Mouse (Mus musculus) T-cell, adult 2 months (primary cell): Measurements from ENCODE around the gene Optc.

Source experiments
- DNase-seq: peaks from one replicate; pipeline ENCODE4 v3.0.0; 2022; ENCODE audit warnings: low spot score

Optc gene

DNA sequence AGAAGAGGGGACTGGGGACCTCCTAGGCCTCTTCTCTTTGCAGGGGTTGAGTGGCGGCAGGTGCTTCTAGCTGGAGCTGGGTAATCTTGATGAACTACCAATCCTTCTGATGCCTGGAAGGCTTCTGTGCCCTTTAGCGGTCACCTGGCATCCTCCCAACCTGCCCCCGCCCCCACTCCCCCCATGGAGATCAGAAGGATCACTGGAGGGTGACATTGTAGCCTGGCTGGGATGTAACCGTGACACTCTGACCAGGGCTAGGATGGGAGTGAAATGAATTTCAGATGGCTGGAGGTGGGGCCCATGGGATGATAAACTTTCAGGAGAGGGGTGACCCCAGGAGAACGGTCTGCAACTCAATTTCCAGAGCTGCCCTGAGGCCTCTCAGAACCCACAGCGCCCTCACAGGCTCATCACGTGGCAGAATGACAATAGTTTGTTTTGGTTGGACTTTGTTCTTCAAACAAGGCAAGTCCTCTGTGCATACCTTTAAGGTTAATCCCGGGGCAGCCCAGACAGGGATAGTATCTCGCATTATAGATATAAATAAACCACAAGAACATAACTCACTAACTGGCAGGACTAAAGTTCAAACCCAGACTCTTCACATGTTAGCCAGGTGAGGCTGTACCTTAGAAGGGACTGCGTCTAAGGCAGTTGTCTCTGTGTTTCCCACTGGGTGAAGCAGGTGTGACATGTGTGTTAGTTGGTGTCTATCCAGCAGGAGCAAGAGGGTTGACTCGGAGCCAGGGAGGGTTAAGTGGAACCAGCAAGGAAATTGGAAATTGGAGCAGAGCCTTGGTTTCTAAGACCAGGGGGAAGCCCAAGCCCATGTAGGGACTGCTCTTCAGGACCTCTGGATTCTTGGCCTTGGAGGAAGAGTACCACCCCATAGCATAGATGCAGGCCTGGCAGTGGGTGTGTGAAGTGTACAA, 25.2 kb downstream of the Optc start:
- DNase-seq: no peak

DNA sequence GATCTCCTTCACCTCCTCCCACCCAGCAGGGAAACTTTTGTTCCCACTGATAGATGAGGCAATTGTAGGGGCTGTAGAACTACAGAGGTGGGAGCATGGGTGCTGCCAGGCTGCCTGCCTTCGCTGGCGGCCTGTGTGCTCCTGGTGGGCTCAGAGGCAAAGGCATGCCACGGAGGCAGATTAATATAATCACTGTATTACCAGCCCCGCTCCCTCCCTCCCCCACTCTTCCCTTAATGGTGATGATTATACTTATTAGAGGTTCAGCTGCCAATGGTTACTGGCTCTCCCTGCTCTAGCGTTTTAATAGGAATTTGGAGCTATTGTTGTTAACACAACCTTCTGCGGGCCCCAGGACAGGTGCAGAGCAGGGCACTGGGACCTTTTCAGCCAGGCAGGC, 26.0 kb downstream of the Optc start:
- DNase-seq: no peak

DNA sequence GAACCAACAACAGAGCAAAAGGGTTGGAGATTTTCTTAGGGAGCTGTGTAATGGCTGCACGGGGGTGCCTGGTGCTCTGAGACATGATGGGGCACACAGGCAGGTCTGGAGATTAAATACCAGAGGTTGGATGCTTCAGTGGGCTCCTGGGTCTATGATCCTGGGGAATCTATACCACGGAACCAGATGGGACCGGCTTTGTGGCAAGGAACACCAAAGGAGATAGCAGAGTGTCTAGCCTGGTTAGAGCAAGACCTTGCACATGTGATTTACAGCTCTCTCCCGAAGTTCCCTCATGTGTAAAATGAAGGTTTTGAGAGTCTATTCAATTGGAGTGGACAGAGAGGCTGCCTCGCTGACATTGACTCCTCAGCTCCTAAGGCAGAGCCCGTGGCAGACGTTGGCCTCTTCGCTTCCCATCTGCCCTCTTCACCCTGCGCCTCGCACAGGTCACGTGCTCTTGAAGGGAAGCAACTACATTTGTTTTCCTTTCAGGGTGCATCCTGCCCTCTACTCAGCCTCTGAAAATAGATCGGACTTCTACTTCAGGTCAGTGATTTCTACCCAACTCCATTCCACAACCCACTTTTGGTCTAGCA, 28.9 kb downstream of the Optc start:
- no peak for DNase-seq

DNA sequence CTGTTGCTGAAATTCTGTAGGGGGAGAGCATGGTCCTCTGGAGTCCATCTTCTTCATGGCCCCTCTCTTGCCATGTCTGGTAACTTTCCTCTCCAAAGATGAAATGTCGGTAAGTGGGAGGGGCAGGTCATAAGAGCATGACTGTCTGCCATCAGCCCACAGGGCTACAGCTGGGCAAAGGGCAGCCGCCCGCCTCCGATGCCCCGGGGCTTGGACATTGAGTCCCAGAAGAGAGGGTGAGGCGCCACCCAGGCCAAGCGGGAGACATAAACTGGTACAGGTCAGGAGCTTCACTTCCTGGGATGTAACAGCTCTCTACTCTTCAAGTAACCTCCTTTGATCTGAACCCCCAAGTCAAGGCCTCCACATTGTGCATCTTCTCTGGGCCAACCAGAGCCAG, 30.9 kb downstream of the Optc start:
- DNase-seq: no peak

DNA sequence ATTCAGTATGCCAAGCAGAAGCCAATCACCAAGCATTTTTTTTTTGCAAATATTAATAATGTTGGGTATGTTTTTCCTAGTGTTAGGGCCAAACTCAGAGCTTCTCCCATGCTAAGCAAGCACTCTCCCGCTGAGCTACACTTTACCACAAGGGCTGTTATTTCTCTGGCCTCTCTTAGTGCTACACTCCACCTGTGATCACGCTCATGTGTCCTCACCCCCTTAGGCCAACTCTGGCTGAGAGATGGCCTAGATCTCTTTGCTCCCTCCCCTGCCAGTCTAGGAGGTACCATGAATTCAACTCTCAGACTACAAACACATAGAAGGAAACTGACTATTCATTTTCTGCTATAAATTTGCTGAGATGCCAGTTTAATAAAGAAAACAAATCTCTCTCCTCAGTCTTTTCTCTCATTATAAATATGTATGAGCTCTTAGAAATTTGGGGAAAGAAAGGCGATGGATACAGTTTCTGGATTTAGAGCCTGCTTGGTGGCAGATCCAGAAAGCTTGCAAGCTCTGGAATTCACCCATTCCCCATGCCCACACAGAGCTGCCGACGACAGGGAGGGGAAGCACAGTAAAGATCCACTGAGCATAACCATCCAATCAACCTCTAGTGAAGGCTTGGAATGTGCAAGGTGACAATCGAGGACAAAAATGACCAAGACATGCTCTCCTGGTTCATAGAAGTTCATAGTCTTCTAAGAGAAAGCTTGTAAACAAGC, 34.5 kb downstream of the Optc start:
- no peak for DNase-seq

DNA sequence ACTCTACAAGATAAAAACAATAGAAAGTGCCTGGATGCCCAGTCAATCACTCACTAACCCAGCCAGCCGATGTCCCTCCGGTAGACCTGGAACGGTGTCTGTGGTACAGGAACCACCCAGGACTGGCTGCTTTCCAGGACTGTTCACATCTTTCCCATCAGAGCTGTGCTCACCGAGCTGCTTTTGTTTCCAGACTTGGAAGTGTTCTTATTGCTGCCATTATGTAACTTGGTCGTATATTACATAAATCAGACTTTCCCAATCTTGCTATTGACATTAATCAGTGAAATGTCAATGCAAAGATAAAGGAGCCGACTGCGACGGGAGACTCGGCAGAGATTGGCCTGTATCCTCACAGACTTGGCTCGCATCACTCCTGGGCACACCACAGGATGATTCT, 36.6 kb downstream of the Optc start:
- no peak for DNase-seq

DNA sequence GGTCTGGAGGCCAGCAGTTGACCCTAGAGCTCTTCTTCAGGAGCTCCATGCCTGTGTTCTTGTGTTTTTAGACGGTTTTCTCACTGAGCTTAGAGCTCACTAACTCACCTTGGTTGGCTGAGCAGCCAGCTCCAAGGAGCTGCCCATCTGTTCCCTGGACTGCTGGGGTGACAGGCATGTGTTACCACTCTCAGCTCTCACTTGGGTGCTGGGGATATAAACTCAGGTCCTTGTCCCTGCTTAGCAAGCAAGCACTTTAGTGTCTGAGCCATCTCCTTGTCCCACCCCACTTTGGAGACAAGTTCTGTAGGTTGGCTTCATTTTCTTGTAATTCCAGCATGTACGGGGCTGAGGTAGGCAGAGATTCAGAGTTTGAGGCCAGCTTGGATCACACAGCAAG, 38.6 kb downstream of the Optc start:
- DNase-seq: no peak

DNA sequence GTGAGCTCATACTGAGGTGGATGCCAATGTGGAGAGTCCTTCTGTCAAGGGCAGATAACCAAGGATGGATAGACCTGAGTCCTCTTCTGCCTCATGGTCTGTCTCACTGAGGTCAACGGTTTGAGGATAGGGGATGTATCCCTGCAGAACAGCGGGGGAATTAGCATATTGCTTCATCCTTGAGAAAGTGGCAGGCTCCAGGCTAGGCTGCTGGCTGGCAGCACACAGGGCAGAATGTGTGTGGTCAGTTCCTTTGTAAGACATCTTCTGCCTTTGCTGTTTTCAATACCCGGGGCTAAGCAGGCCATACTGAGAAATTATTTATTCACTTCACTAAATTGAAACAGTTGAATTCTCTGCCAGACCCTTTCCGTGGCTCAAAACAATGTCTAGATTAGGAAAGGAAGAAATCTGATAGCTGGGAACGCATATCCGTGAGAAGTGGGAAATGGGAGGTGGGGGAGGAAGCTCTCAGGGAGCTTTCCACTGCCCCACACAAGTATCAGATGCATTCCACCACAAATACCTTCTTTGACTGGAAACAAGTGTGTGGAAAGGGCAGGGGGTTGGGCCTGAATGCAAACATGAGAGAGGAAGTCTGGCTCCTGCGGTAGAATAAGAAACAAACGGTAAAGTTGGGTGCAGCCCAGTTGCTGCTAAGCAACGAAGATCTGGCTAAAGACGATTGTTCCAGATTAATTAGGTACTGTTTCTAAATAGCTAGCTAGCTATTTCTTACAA, 44.4 kb downstream of the Optc start:
- DNase-seq: no peak

DNA sequence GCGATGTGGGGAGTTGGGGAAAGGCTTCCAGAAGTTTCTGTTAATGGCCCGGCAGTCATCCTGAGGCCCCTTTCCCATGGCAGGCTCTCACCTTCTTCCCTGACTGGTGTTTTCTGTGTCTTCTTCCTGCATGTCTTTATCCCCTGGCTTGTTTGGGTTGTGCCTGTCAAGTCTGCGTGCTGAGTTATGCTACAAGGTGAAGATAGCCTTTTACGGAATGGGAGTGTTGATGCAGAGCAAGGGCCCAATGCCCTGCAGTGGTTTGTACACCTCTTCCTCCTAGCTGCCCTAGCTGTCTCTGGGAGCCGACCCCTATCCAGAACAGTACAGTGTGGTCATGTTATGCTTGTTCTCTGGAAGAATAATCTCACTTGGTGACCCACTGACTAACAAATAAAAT, 46.8 kb downstream of the Optc start:
- no peak for DNase-seq

DNA sequence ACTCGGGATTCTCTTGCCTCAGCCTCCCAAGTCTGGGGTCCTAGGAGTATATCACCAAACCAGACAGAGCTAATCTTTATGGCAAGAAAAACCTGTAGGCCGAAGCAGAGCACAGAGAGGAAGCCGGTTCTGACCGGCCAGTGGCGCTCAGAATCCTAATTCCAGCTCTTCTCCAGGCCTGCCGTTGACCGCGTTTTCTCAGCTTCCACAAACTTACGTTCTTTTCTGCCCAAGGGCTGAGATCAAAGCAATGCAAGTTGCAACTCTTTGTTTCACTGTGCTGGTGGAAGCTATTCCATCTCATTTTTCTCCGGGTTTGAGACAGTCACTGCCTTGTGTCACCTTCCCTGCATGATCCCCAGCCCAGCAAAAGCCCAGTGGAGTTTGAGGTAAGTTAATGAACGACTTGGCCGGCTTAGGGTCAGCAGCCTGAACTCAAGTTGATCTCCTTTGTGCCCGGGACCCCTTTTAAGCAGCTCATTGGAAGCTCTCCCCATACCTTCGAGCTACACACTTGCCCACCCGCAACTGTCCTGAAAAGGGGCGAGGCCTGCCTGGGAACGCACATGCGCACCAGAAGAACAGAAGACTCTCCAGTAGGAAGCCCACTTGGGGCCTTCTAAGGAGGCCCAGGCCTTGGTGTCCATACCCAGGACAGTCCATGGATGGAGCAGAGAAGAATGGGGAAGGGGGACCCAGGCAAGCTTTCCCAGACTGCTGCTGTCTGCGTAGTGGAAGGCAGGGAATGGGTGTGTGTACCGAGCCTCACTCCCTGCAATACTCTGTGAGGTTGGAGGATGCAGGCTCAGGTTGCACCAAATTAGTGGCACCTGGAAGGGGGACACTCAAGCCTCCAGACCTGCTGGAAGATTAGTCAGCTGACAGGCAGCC, 47.7 kb downstream of the Optc start:
- no peak for DNase-seq

DNA sequence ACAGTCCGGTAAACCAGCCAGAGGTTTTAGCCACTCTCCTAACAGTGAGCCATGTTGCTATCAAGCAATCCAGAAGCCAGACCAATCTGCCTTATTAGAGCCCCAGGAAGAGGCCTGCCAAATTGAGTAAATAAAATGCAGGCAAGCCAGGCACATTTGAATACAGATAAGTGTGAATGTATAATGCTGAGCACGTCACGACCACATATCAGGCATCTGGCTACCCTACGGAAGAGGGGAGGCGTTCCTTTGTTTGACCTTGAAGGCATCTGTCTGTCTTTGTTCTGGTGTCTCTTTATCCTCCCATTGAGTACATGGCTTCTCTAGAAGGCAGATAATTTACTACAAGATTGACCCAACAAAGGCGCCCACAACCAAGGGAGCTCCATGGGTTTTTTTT, 48.5 kb downstream of the Optc start:
- DNase-seq: no peak

DNA sequence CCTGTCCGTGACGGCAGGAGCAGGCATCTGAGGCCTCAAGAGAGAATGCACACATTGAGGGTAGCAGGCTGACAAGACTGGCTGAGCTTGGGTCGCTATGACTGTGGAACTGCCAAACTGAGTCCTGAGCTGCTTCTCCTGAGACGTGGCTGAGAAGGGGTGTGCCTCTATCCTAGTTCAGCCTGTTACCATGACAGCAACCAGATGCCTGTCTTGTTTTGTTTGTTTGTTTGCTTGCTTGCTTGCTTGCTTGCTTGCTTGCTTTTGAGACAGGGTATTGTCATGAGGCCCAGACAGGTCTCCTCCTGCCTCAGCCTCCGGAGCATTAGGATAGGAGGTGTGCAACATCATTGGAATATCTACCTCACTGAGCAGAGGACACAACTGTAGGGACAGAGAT, 50.0 kb downstream of the Optc start:
- no peak for DNase-seq

DNA sequence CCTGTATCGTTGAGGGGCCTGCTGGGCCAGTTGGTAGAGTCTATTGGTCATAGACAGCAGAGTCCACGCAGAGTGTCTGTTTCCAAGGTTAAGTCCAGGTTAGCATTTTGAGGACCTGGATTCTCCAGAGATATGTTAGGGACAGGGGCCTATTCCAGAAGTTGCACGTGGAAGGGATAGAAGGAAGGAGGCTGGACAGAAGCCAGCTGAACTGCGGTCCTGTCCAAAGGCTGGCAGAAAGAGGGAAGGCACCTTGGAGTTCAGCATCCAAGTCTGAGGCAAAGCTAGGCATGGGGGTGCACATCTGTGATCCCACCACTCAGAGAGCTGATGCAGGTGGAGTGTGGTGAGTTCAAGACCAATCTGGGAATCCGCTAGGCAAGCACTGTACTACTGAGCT, 50.6 kb downstream of the Optc start:
- no peak for DNase-seq

DNA sequence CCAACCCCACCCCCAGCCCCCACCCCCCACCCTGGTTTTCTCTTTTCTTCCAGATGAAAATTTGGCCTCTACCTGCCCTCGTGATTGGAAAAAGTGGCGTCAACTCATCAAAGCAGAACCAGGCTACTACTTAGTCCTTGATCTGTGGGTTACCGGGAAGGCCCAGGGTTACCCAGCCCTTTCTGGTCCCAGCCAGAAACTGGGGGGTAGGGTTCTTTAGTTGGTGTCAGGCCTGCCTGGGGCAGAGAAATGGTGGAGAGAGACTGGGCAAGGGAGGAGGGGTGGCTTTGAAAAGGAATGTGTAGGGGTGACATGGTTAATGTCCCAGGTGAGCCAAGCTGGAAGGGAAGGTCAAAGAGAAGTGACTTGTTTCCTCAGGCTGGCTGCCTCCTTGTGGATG, 51.1 kb downstream of the Optc start:
- no peak for DNase-seq

DNA sequence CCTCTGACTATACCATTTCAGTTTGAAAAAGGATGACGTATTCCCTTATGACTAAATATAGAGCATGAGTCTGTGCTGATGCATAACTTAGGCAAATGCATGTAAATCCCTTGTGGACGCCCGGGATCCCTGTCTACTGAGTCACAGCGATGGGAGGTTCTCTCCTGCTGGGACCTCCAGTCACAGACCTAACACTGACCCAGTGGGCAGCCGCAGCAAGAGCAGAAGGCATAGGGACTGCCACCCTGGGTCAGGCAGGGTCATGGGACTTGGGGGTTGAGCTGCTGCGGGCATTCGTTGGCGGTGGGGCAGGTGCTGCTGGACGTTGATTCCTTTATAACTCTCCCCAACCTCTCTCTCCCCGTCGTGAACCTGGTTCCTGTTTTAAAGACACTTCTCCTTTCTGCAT, 51.7 kb downstream of the Optc start:
- no peak for DNase-seq

DNA sequence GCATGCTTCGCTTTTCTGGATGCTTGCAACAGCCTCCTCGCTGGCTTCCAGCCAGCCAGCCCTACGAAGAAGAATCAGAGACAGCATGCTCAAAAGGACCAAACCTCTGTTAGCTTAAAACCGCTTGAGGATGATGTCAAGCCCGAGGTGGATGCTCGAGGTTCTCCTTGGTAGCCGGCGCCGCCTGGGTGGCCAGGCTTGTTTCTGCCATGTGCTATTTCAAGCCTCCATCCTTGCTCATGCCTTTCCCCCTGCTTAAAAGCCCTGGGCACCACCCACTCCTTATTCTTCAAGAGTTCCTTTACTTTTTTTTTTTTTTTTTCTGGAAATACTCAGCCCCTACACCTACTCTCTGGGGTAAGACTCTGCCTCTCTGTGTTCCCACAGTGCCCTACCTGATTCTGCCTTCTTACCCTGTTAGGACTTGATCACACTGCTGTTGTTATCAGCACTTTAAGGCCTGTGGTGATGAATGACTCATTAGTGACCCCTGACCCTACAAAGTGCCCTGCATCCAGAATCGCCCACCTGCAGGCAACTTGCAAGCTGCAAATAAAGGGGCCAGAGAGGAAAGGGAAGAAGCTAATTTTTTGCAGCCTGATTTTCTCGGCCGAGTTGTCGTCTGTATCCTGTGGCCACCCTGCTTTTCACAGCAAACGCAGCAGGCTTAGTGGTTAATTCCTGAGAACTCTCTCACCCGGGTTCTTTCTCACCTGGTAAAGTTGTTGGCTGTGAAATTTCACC, 52.4 kb downstream of the Optc start:
- no peak for DNase-seq

DNA sequence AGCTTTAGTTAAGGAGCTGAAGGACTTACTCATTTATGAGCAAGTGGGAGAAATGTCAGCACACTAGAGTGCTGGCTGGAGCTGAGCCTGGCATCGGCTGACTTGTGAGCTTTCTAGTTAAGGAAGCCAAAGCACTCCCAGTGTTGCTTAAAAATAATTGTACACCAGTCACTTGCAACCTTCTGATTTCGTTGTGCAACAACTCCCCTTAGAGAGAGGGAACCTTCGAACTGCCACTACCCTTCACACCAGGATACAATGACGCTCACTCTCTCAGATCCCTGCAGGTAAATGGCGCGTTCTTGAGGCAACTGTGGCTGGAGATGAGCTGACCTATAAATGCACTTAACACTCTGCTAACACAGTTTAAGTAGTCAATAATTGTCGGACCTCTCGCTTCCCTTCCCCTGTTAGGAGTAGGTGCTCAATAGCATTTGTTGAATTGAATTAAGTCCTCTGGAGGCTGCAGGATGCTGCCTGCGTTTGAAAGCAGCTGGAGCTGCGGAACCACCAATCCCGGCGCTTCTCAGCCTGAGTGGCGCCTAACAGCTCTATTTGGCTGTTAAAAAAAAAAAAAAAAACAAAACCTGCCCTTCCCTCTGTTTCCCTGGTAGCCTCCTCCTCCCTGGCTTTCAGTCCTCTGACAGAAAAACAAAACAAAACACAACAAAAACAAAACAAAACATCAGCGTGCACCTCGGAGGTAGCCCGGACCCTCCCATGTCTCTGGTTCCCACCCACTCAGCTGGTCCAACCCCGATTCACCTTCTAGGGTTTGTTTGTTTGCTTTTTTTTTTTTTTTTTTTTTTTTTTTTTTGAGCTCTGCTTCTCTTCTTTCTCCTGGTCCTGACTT, 53.2 kb downstream of the Optc start:
- DNase-seq: no peak
